Mouse (Mus musculus): Measurements from ENCODE around the gene Slc17a6. TPM values are rescaled to one million over a fixed set of nuclear protein-coding genes. Genes with fewer than 3 reads are reported as not detected.

Slc17a6 gene
- total RNA-seq (2015) (not detected in 2 replicates), total RNA-seq (2017) (not detected in 2 replicates)

- peak; percentile 85 for ATAC-seq (replicated peaks; ENCODE audit: poor library complexity)
Measured at GRCm38 (mm10) chr7:51621694-51622145, at the start of gene Slc17a6. Slc17a6 (plus strand) TSS chr7:51622006.

GRCm38 (mm10) chr7:51600021-51600420, 21.8 kb upstream of the Slc17a6 start:
- no peak for ATAC-seq (replicated peaks; ENCODE audit: poor library complexity)

GRCm38 (mm10) chr7:51603741-51604140, 18.1 kb upstream of the Slc17a6 start:
- no peak for ATAC-seq (replicated peaks; ENCODE audit: poor library complexity)

GRCm38 (mm10) chr7:51614404-51614803, 7.4 kb upstream of the Slc17a6 start:
- ATAC-seq (replicated peaks; ENCODE audit: poor library complexity): peak; percentile 69

GRCm38 (mm10) chr7:51617941-51618340, 3.9 kb upstream of the Slc17a6 start:
- peak; percentile 54 for ATAC-seq (replicated peaks; ENCODE audit: poor library complexity)

- ATAC-seq (replicated peaks; ENCODE audit: poor library complexity): no peak
Measured at GRCm38 (mm10) chr7:51618412-51618811, 3.4 kb upstream of the Slc17a6 start.

- no peak for ATAC-seq (replicated peaks; ENCODE audit: poor library complexity)
Measured at GRCm38 (mm10) chr7:51619977-51620376, 1.8 kb upstream of the Slc17a6 start.

- no peak for ATAC-seq (replicated peaks; ENCODE audit: poor library complexity)
Measured at GRCm38 (mm10) chr7:51622196-51622595, 390 bp downstream of the Slc17a6 start.

GRCm38 (mm10) chr7:51622666-51623065, 860 bp downstream of the Slc17a6 start:
- no peak for ATAC-seq (replicated peaks; ENCODE audit: poor library complexity)

- no peak for ATAC-seq (replicated peaks; ENCODE audit: poor library complexity)
Measured at GRCm38 (mm10) chr7:51624336-51624897, 2.6 kb downstream of the Slc17a6 start.

GRCm38 (mm10) chr7:51625161-51625560, 3.4 kb downstream of the Slc17a6 start:
- ATAC-seq (replicated peaks; ENCODE audit: poor library complexity): no peak

GRCm38 (mm10) chr7:51625591-51626255, 3.9 kb downstream of the Slc17a6 start:
- no peak for ATAC-seq (replicated peaks; ENCODE audit: poor library complexity)

GRCm38 (mm10) chr7:51626451-51627000, 4.7 kb downstream of the Slc17a6 start:
- ATAC-seq (replicated peaks; ENCODE audit: poor library complexity): no peak

GRCm38 (mm10) chr7:51627001-51627631, 5.3 kb downstream of the Slc17a6 start:
- ATAC-seq (replicated peaks; ENCODE audit: poor library complexity): no peak

GRCm38 (mm10) chr7:51627666-51628065, 5.9 kb downstream of the Slc17a6 start:
- ATAC-seq (replicated peaks; ENCODE audit: poor library complexity): no peak

- no peak for ATAC-seq (replicated peaks; ENCODE audit: poor library complexity)
Measured at GRCm38 (mm10) chr7:51628349-51628748, 6.5 kb downstream of the Slc17a6 start.

- no peak for ATAC-seq (replicated peaks; ENCODE audit: poor library complexity)
Measured at GRCm38 (mm10) chr7:51629206-51629605, 7.4 kb downstream of the Slc17a6 start.

- ATAC-seq (replicated peaks; ENCODE audit: poor library complexity): no peak
Measured at GRCm38 (mm10) chr7:51631171-51631570, 9.4 kb downstream of the Slc17a6 start.

- no peak for ATAC-seq (replicated peaks; ENCODE audit: poor library complexity)
Measured at GRCm38 (mm10) chr7:51632543-51633229, 10.9 kb downstream of the Slc17a6 start.

- ATAC-seq (replicated peaks; ENCODE audit: poor library complexity): no peak
Measured at GRCm38 (mm10) chr7:51633230-51633844, 11.5 kb downstream of the Slc17a6 start.

- no peak for ATAC-seq (replicated peaks; ENCODE audit: poor library complexity)
Measured at GRCm38 (mm10) chr7:51657152-51657551, 35.3 kb downstream of the Slc17a6 start.

All from megakaryocyte progenitor cell, adult 5-6 weeks (primary cell).